ENCODE assay signal across 8 mouse cellular contexts in the genomic region with DNA sequence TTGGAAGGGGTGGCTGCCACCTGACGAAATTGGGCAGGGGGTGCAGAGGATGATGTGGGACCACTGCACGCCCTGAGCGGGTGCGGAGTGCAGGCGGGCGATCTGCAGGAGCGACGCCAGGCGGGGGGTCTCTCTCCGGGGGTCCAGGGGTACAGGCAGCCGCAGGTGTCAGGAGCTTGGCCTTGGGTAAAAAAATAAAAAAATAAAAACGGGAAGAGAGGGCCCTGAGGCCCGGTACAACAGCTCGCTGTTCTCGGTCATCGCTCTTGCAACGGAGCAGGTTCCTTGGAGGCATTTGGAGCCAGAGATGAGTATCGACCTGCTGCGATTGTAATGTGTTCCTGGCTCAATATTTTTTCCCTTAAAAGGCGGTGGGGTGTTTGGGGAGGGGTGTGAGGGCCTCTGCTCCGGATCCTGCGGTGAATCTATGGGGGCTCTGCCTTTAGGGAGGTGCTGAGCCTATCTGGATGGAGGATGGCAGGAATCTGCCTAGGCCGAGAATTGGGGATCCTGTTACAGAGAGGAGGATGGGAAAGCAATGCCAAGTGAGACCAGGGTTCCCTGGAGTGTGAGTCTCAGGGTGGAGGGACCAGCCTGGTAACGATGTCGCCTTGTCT. TPM values are rescaled to one million over a fixed set of nuclear protein-coding genes. Genes with fewer than 3 reads are reported as not detected.
DNase-seq lines count a peak whose midpoint lies in the region; ATAC-seq and TF ChIP-seq lines count a peak whose summit lies in the region.

No protein-coding gene starts in this region.

- peaks cover 4% of the 10 kb centered on the region for H3K4me1 ChIP-seq in heart, embryonic 11.5 days (ENCODE audit: control insufficient read depth, insufficient read depth, low read length)
- H3K4me1 ChIP-seq in CH12.LX (ENCODE audit: control insufficient read depth in 1 of 2, insufficient read depth in 2 of 2): peaks cover 37 to 71% of the 10 kb centered on the region in 2 experiments
- H3K4me1 ChIP-seq in hindbrain, embryonic 15.5 days (replicated peaks): peaks cover 28% of the 10 kb centered on the region
- H3K4me1 ChIP-seq in liver, postnatal 0 days (ENCODE audit: insufficient read depth): peaks cover 14% of the 10 kb centered on the region

- WGBS in heart, embryonic 11.5 days (ENCODE audit: insufficient replicate concordance): 4% methylated on average over 25 of the region's 25 CpGs
- WGBS in hindbrain, embryonic 15.5 days: 2% methylated on average over 25 of the region's 25 CpGs
- WGBS in liver, postnatal 0 days (ENCODE audit: insufficient replicate concordance): 10% methylated on average over 25 of the region's 25 CpGs

- H3K4me3 ChIP-seq in heart, embryonic 11.5 days (ENCODE audit: low read depth, low read length): peak overlapping the region; percentile 66
- H3K4me3 ChIP-seq in CH12.LX (replicated peaks in 1 of 3; ENCODE audit: low read depth in 2 of 3, low read length in 2 of 3, poor library complexity in 1 of 3): peak overlapping the region; percentile 40 to 89 (median 57)
- H3K4me3 ChIP-seq in hindbrain, embryonic 15.5 days: peak overlapping the region; percentile 83
- H3K4me3 ChIP-seq in liver, postnatal 0 days (ENCODE audit: low read depth, low read length): peak overlapping the region; percentile 46

- H3K27ac ChIP-seq in heart, embryonic 11.5 days (ENCODE audit: low read depth, low read length): no peak overlapping the region
- no peak overlapping the region for H3K27ac ChIP-seq in CH12.LX (ENCODE audit: insufficient read depth, low read depth)
- peak overlapping the region; percentile 86 for H3K27ac ChIP-seq in hindbrain, embryonic 15.5 days (replicated peaks)
- H3K27ac ChIP-seq in liver, postnatal 0 days (ENCODE audit: low read depth): no peak overlapping the region

- ATAC-seq in heart, embryonic 11.5 days (replicated peaks; ENCODE audit: insufficient number of reproducible peaks, low FRiP score, low TSS enrichment): no peak
- no peak for ATAC-seq in hindbrain, embryonic 15.5 days (ENCODE audit: low FRiP score, low read depth)
- ATAC-seq in liver, postnatal 0 days: no peak
- ATAC-seq in CD4-positive, CD25-positive, alpha-beta regulatory T cell, adult 4 months: no peak

- no peak for TF ChIP-seq RAD21 in CH12.LX (IDR thresholded peaks at IDR 0.05; ENCODE audit: low read depth, low read length)

- H3K9me3 ChIP-seq in heart, embryonic 11.5 days (replicated peaks; ENCODE audit: control insufficient read depth, low read length): no peaks in the 10 kb centered on the region
- H3K9me3 ChIP-seq in CH12.LX (replicated peaks; ENCODE audit: low read length): no peaks in the 10 kb centered on the region
- H3K9me3 ChIP-seq in hindbrain, embryonic 15.5 days: no peaks in the 10 kb centered on the region
- H3K9me3 ChIP-seq in liver, postnatal 0 days (ENCODE audit: low read length): no peaks in the 10 kb centered on the region

- DNase-seq in heart, postnatal 36 days: no peak
- no peak for DNase-seq in CH12.LX (ENCODE audit: extremely low read depth)
- peak; percentile 35 to 57 for DNase-seq in cerebellum, postnatal 36 days
- no peak for DNase-seq in liver, postnatal 0 days
- DNase-seq in gastrocnemius, postnatal 4 days (ENCODE audit: low spot score in 2 of 2): no peak

- no peaks in the 10 kb centered on the region for H3K36me3 ChIP-seq in heart, embryonic 11.5 days (ENCODE audit: control insufficient read depth, insufficient read depth, low read length)
- H3K36me3 ChIP-seq in CH12.LX (replicated peaks in 1 of 2; ENCODE audit: control insufficient read depth in 1 of 2, insufficient read depth in 1 of 2, low read length in 1 of 2): peaks cover 0 to 4% of the 10 kb centered on the region in 2 experiments
- H3K36me3 ChIP-seq in hindbrain, embryonic 15.5 days: no peaks in the 10 kb centered on the region
- H3K36me3 ChIP-seq in liver, postnatal 0 days (replicated peaks; ENCODE audit: insufficient read depth, low read length): no peaks in the 10 kb centered on the region

- dilution Hi-C loops in CH12.LX (cut with MboI; ENCODE audit: extremely low pct_ligation_motif_present, extremely low pct_unique_long_range_greater_than_20kb, low sequenced_read_pairs): no loop called here

- intact Hi-C loops in heart, postnatal 36 days (cut with DNase I): no loop called here

- H3K79me2 ChIP-seq in CH12.LX (replicated peaks; ENCODE audit: control insufficient read depth, extremely low read depth, insufficient read depth, poor library complexity, severe bottlenecking): peaks cover 32% of the 10 kb centered on the region

- no peak for TF ChIP-seq CTCF in CH12.LX (conservative IDR thresholded peaks at IDR 0.05 in 1 of 2, IDR thresholded peaks at IDR 0.05 in 1 of 2; ENCODE audit: low read depth in 2 of 2, low read length in 2 of 2)
- no peak for TF ChIP-seq CTCF in liver, postnatal 0 days (IDR thresholded peaks at IDR 0.05; ENCODE audit: low read depth)

- peaks cover 33% of the 10 kb centered on the region for H3K27me3 ChIP-seq in heart, embryonic 11.5 days (ENCODE audit: control insufficient read depth, insufficient read depth, low read length)
- H3K27me3 ChIP-seq in CH12.LX (replicated peaks): peaks cover 8% of the 10 kb centered on the region
- H3K27me3 ChIP-seq in hindbrain, embryonic 15.5 days: 0 out of 2 replicates have a peak, but pooled peaks cover 5% of the 10 kb centered on the region
- H3K27me3 ChIP-seq in liver, postnatal 0 days (ENCODE audit: insufficient read depth, low read length): peaks cover 16% of the 10 kb centered on the region

- H3K9ac ChIP-seq in heart, embryonic 11.5 days (ENCODE audit: low read depth, low read length): peak overlapping the region; percentile 65
- H3K9ac ChIP-seq in CH12.LX (ENCODE audit: insufficient read depth, low read depth): peak overlapping the region; percentile 53
- peak overlapping the region; percentile 74 for H3K9ac ChIP-seq in hindbrain, embryonic 15.5 days
- no peak overlapping the region for H3K9ac ChIP-seq in liver, postnatal 0 days (replicated peaks)

- TF ChIP-seq EP300 in CH12.LX (IDR thresholded peaks at IDR 0.05; ENCODE audit: low read length): no peak
- no peak for TF ChIP-seq EP300 in liver, postnatal 0 days (IDR thresholded peaks at IDR 0.05; ENCODE audit: low read depth)

- H3K4me2 ChIP-seq in heart, embryonic 11.5 days: peak overlapping the region; percentile 97
- peak overlapping the region; percentile 29 for H3K4me2 ChIP-seq in CH12.LX (ENCODE audit: insufficient read depth, low read depth, poor library complexity, severe bottlenecking)
- H3K4me2 ChIP-seq in hindbrain, embryonic 15.5 days: peak overlapping the region; percentile 73
- peak overlapping the region; percentile 75 for H3K4me2 ChIP-seq in liver, postnatal 0 days (ENCODE audit: low read depth, low read length)

- TF ChIP-seq POLR2A in CH12.LX (IDR thresholded peaks at IDR 0.05; ENCODE audit: low read depth, low read length): no peak

- in situ Hi-C loops in CH12.LX (cut with MboI; ENCODE audit: low pct_ligation_motif_present, low pct_unique_long_range_greater_than_20kb, low sequenced_read_pairs): no loop called here

TF ChIP-seq in CH12.LX, 34 proteins besides CTCF, POLR2A, EP300 and RAD21:
- TF ChIP-seq GABPA (IDR thresholded peaks at IDR 0.05; ENCODE audit: insufficient replicate concordance, low read depth, low read length) (no peak), MAFK (IDR thresholded peaks at IDR 0.05; ENCODE audit: insufficient replicate concordance, low read length) (no peak), ZNF384 (IDR thresholded peaks at IDR 0.05; ENCODE audit: low read depth, low read length) (no peak), ETS1 (conservative IDR thresholded peaks at IDR 0.05; ENCODE audit: low read depth, low read length) (no peak), SIN3A (IDR thresholded peaks at IDR 0.05; ENCODE audit: low read length) (no peak), NRF1 (IDR thresholded peaks at IDR 0.05; ENCODE audit: low read depth, low read length) (no peak), ZMIZ1 (IDR thresholded peaks at IDR 0.05; ENCODE audit: low read depth, low read length) (no peak), USF1 (IDR thresholded peaks at IDR 0.05; ENCODE audit: low read depth, low read length) (no peak), CHD2 (IDR thresholded peaks at IDR 0.05; ENCODE audit: low read length) (no peak), IRF4 (IDR thresholded peaks at IDR 0.05; ENCODE audit: low read depth, low read length) (no peak), E2F4 (IDR thresholded peaks at IDR 0.05; ENCODE audit: insufficient replicate concordance, low read depth, low read length) (no peak), MAX (IDR thresholded peaks at IDR 0.05; ENCODE audit: low read length) (no peak), UBTF (IDR thresholded peaks at IDR 0.05; ENCODE audit: low read depth, low read length) (no peak), ZC3H11A (IDR thresholded peaks at IDR 0.05; ENCODE audit: low read depth, low read length) (no peak), RCOR1 (conservative IDR thresholded peaks at IDR 0.05; ENCODE audit: low read depth, low read length) (no peak), PAX5 (IDR thresholded peaks at IDR 0.05; ENCODE audit: low read length) (no peak), SMC3 (IDR thresholded peaks at IDR 0.05; ENCODE audit: low read depth, low read length) (no peak), MAZ (IDR thresholded peaks at IDR 0.05; ENCODE audit: low read depth, low read length) (no peak), CHD1 (IDR thresholded peaks at IDR 0.05; ENCODE audit: low read depth, low read length) (no peak)
TF ChIP-seq in CH12.LX: peak in this region for 0.

RNA-seq across cellular contexts. Expression of a gene that starts 0.8 kb away (rescaled TPM):
- 2.1 and 2.7 TPM in 2 replicates for polyA plus RNA-seq in heart, embryonic 11.5 days (2014; fragmentation: Nextera tagmentation; extraction: Ambion mirVana)
- total RNA-seq in heart, postnatal 36 days (2021): under 1 TPM; 0.43 to 0.58 TPM
- total RNA-seq in CH12.LX (2012; rRNA removed) (36.9 and 49.9 TPM in 2 replicates), CH12.LX (2014; rRNA removed) (4.3 and 5.5 TPM in 2 replicates)
- polyA plus RNA-seq in CH12.LX (2012; ENCODE audit: insufficient read length, low read depth): 2.7 TPM in 2 replicates
- 76.3 and 85.5 TPM in 2 replicates for polyA plus RNA-seq in hindbrain, embryonic 15.5 days (2015; fragmentation: Nextera tagmentation; extraction: Ambion mirVana)
- 3.4 and 3.7 TPM in 2 replicates for polyA plus RNA-seq in liver, postnatal 0 days (2015; fragmentation: Nextera tagmentation; extraction: Ambion mirVana)
- not detected for polyA plus RNA-seq in CD4-positive, CD25-positive, alpha-beta regulatory T cell, adult 4 months (2017; shearing (Covaris generic))
- 1 to 10 TPM in 1 of 2 experiments, under 1 TPM in 1; 0.75 to 1.5 TPM for total RNA-seq in gastrocnemius, postnatal 4 days (2021)

Comparison
In these comparisons a context has a peak if more than half of its experiments do, and no peak if none do; other contexts are left out.
1. H3K4me2 ChIP-seq: peak in every context shown above with its lines; median percentile 97 in heart, embryonic 11.5 days; 75 in liver, postnatal 0 days; 73 in hindbrain, embryonic 15.5 days; 29 in CH12.LX.
2. DNase-seq: peak in cerebellum, postnatal 36 days (2 of 2); none in heart, postnatal 36 days (0 of 2), CH12.LX (single experiment), liver, postnatal 0 days (single experiment) and gastrocnemius, postnatal 4 days (0 of 2).
3. RNA of a gene that starts 0.8 kb away (polyA plus RNA-seq): 76.3 to 85.5 TPM in hindbrain, embryonic 15.5 days; 3.4 to 3.7 TPM in liver, postnatal 0 days, 2.7 TPM in CH12.LX, 2.1 to 2.7 TPM in heart, embryonic 11.5 days and not detected in CD4-positive, CD25-positive, alpha-beta regulatory T cell, adult 4 months; every median in the first group is over 10 times any median in the second.
4. Peak in every context shown above with its lines, with median percentiles within 50 percentile points of each other: H3K4me3 ChIP-seq.